Mouse (Mus musculus): Measurements from ENCODE around the gene 4933430I17Rik. TPM values are rescaled to one million over a fixed set of nuclear protein-coding genes. Genes with fewer than 3 reads are reported as not detected.

The 4933430I17Rik gene
- total and polyA plus RNA-seq, 2 experiments from 2014 or later = 0.83 TPM; not detected in 1

- Histone ChIP-seq H3K9ac (replicated peaks; ENCODE audit: low read length) (no peak overlapping the region), H3K27me3 (ENCODE audit: insufficient read depth, low read length) (no peaks in the 10 kb centered on the region), H3K4me3 (ENCODE audit: low read length) (no peak overlapping the region), H3K36me3 (ENCODE audit: insufficient read depth, low read length) (peaks cover 9% of the 10 kb centered on the region; the same call in 1 of the 2 replicates), H3K9me3 (ENCODE audit: low read length) (no peaks in the 10 kb centered on the region), H3K4me2 (ENCODE audit: low read depth, low read length) (0 out of 2 replicates have a peak overlapping the region, but pooled peaks have one; percentile 82), H3K4me1 (ENCODE audit: insufficient read depth, low read length) (0 out of 2 replicates have a peak, but pooled peaks cover 9% of the 10 kb centered on the region), H3K27ac (no peak overlapping the region)
- TF ChIP-seq CTCF (IDR thresholded peaks at IDR 0.05; ENCODE audit: low read depth) = no peak
- WGBS = 78% methylated on average over 10 of the region's 10 CpGs
- ATAC-seq (no peak), DNase-seq (ENCODE audit: low spot score) (no peak)
Measured at GRCm38 (mm10) chr4:62517538-62518415, 7.4 kb upstream of the 4933430I17Rik start.

- ATAC-seq = peak; percentile 2; the same call in 1 of the 2 replicates
- DNase-seq (ENCODE audit: low spot score) = no peak
- peak overlapping the region; percentile 76 for H3K9ac ChIP-seq (replicated peaks; ENCODE audit: low read length)
- WGBS = 52% methylated on average over 13 of the region's 13 CpGs
- peak overlapping the region; percentile 85 for H3K4me3 ChIP-seq (ENCODE audit: low read length)
- 0 out of 2 replicates have a peak, but pooled peaks cover 9% of the 10 kb centered on the region for H3K4me1 ChIP-seq (ENCODE audit: insufficient read depth, low read length)
- H3K27me3 ChIP-seq (ENCODE audit: insufficient read depth, low read length) = no peaks in the 10 kb centered on the region
- 0 out of 2 replicates have a peak, but pooled peaks cover 1% of the 10 kb centered on the region for H3K36me3 ChIP-seq (ENCODE audit: insufficient read depth, low read length)
- H3K27ac ChIP-seq = no peak overlapping the region
- no peak for TF ChIP-seq CTCF (IDR thresholded peaks at IDR 0.05; ENCODE audit: low read depth)
- H3K9me3 ChIP-seq (ENCODE audit: low read length) = no peaks in the 10 kb centered on the region
- H3K4me2 ChIP-seq (ENCODE audit: low read depth, low read length) = peak overlapping the region; percentile 82
Measured at GRCm38 (mm10) chr4:62518416-62519121, 6.6 kb upstream of the 4933430I17Rik start.

- WGBS = 2% methylated on average over 26 of the region's 26 CpGs
- Histone ChIP-seq H3K36me3 (ENCODE audit: insufficient read depth, low read length) (no peaks in the 10 kb centered on the region), H3K9me3 (ENCODE audit: low read length) (no peaks in the 10 kb centered on the region), H3K27me3 (ENCODE audit: insufficient read depth, low read length) (no peaks in the 10 kb centered on the region), H3K4me3 (ENCODE audit: low read length) (peak overlapping the region; percentile 85), H3K27ac (peak overlapping the region; percentile 79), H3K4me1 (ENCODE audit: insufficient read depth, low read length) (0 out of 2 replicates have a peak, but pooled peaks cover 12% of the 10 kb centered on the region), H3K4me2 (ENCODE audit: low read depth, low read length) (peak overlapping the region; percentile 82), H3K9ac (replicated peaks; ENCODE audit: low read length) (peak overlapping the region; percentile 76)
- no peak for TF ChIP-seq CTCF (IDR thresholded peaks at IDR 0.05; ENCODE audit: low read depth)
- ATAC-seq = peak; percentile 77
- DNase-seq (ENCODE audit: low spot score) = no peak
Measured at GRCm38 (mm10) chr4:62519122-62519848, 5.9 kb upstream of the 4933430I17Rik start.

GRCm38 (mm10) chr4:62519849-62520233 lies 5.3 kb upstream of the 4933430I17Rik start, which contains the start of gene Alad:
Alad (minus strand) TSS chr4:62519918.
- Histone ChIP-seq H3K36me3 (ENCODE audit: insufficient read depth, low read length) (no peaks in the 10 kb centered on the region), H3K9ac (replicated peaks; ENCODE audit: low read length) (peak within 1 kb of the TSS; percentile 76), H3K4me3 (ENCODE audit: low read length) (peak within 1 kb of the TSS; percentile 85), H3K9me3 (ENCODE audit: low read length) (no peaks in the 10 kb centered on the region), H3K27ac (peak within 1 kb of the TSS; percentile 79), H3K4me1 (ENCODE audit: insufficient read depth, low read length) (0 out of 2 replicates have a peak, but pooled peaks cover 16% of the 10 kb centered on the region), H3K4me2 (ENCODE audit: low read depth, low read length) (peak within 1 kb of the TSS; percentile 82), H3K27me3 (ENCODE audit: insufficient read depth, low read length) (no peaks in the 10 kb centered on the region)
- ATAC-seq (peak; percentile 85), DNase-seq (ENCODE audit: low spot score) (peak; percentile 89)
- WGBS = 0% methylated on average over 37 of the region's 37 CpGs
- no peak for TF ChIP-seq CTCF (IDR thresholded peaks at IDR 0.05; ENCODE audit: low read depth)

- no peak overlapping the region for H3K27ac ChIP-seq
- H3K36me3 ChIP-seq (ENCODE audit: insufficient read depth, low read length) = no peaks in the 10 kb centered on the region
- no peak for ATAC-seq
- no peak overlapping the region for H3K4me3 ChIP-seq (ENCODE audit: low read length)
- TF ChIP-seq CTCF (IDR thresholded peaks at IDR 0.05; ENCODE audit: low read depth) = no peak
- no peaks in the 10 kb centered on the region for H3K9me3 ChIP-seq (ENCODE audit: low read length)
- 0 out of 2 replicates have a peak, but pooled peaks cover 16% of the 10 kb centered on the region for H3K4me1 ChIP-seq (ENCODE audit: insufficient read depth, low read length)
- H3K9ac ChIP-seq (replicated peaks; ENCODE audit: low read length) = no peak overlapping the region
- no peak for DNase-seq (ENCODE audit: low spot score)
- no peaks in the 10 kb centered on the region for H3K27me3 ChIP-seq (ENCODE audit: insufficient read depth, low read length)
- 85% methylated on average over 2 of the region's 2 CpGs for WGBS
- no peak overlapping the region for H3K4me2 ChIP-seq (ENCODE audit: low read depth, low read length)
Measured at GRCm38 (mm10) chr4:62520892-62521400, 4.2 kb upstream of the 4933430I17Rik start.

GRCm38 (mm10) chr4:62525489-62525811 lies 281 bp downstream of the 4933430I17Rik start:
- H3K4me1 ChIP-seq (ENCODE audit: insufficient read depth, low read length) = 0 out of 2 replicates have a peak, but pooled peaks cover 7% of the 10 kb centered on the region
- under 1% methylated on average over 10 of the region's 10 CpGs for WGBS
- peak overlapping the region; percentile 92 for H3K4me2 ChIP-seq (ENCODE audit: low read depth, low read length)
- no peak for ATAC-seq
- no peaks in the 10 kb centered on the region for H3K9me3 ChIP-seq (ENCODE audit: low read length)
- H3K9ac ChIP-seq (replicated peaks; ENCODE audit: low read length) = peak overlapping the region; percentile 85; the same call in 1 of the 2 replicates
- H3K27ac ChIP-seq = no peak overlapping the region
- DNase-seq (ENCODE audit: low spot score) = no peak
- no peak for TF ChIP-seq CTCF (IDR thresholded peaks at IDR 0.05; ENCODE audit: low read depth)
- H3K36me3 ChIP-seq (ENCODE audit: insufficient read depth, low read length) = no peaks in the 10 kb centered on the region
- no peaks in the 10 kb centered on the region for H3K27me3 ChIP-seq (ENCODE audit: insufficient read depth, low read length)
- H3K4me3 ChIP-seq (ENCODE audit: low read length) = peak overlapping the region; percentile 82

All from hindbrain, postnatal 0 days (tissue).